Mouse (Mus musculus): ENCODE measurements around the gene Angptl4. TPM values are rescaled to one million over a fixed set of nuclear protein-coding genes. Genes with fewer than 3 reads are reported as not detected.
"Not testable (repeated sequence)": the region's sequence is repeated elsewhere in the genome, so short reads cannot be mapped to it uniquely, and the experiment has no call there.

Gene Angptl4
- polyA plus RNA-seq, 1 experiment from 2014 or later: 16.6 TPM

GRCm38 (mm10) chr17:33742420-33742819, 39.2 kb downstream of the Angptl4 start:
- Histone ChIP-seq H3K27me3 (ENCODE audit: control insufficient read depth, insufficient read depth, low read length) (no peaks in the 10 kb centered on the region), H3K4me2 (ENCODE audit: low read depth, low read length, severe bottlenecking) (no peak overlapping the region), H3K4me3 (ENCODE audit: low read depth, low read length) (no peak overlapping the region), H3K36me3 (ENCODE audit: control insufficient read depth, insufficient read depth, low read length) (peaks cover 8% of the 10 kb centered on the region), H3K9me3 (ENCODE audit: control insufficient read depth, low read length) (no peaks in the 10 kb centered on the region), H3K4me1 (replicated peaks; ENCODE audit: control insufficient read depth, insufficient read depth, low read length) (no peaks in the 10 kb centered on the region), H3K9ac (ENCODE audit: low read length) (no peak overlapping the region), H3K27ac (ENCODE audit: low read depth, low read length) (no peak overlapping the region)
- no peak for ATAC-seq (replicated peaks; ENCODE audit: low FRiP score)
- 94% methylated on average over 1 of the region's 1 CpGs for WGBS
- no peak for DNase-seq (ENCODE audit: low spot score)

GRCm38 (mm10) chr17:33733526-33733925, 48.1 kb downstream of the Angptl4 start:
- H3K4me3 ChIP-seq (ENCODE audit: low read depth, low read length); H3K27me3 ChIP-seq (ENCODE audit: control insufficient read depth, insufficient read depth, low read length); ATAC-seq (replicated peaks; ENCODE audit: low FRiP score); H3K4me1 ChIP-seq (replicated peaks; ENCODE audit: control insufficient read depth, insufficient read depth, low read length); H3K4me2 ChIP-seq (ENCODE audit: low read depth, low read length, severe bottlenecking); H3K9ac ChIP-seq (ENCODE audit: low read length); H3K27ac ChIP-seq (ENCODE audit: low read depth, low read length); H3K9me3 ChIP-seq (ENCODE audit: control insufficient read depth, low read length); DNase-seq (ENCODE audit: low spot score); H3K36me3 ChIP-seq (ENCODE audit: control insufficient read depth, insufficient read depth, low read length): not testable (repeated sequence)
- WGBS: 87% methylated on average over 10 of the region's 10 CpGs

GRCm38 (mm10) chr17:33732556-33733083, 49.0 kb downstream of the Angptl4 start:
- WGBS: 79% methylated on average over 9 of the region's 9 CpGs
- ATAC-seq (replicated peaks; ENCODE audit: low FRiP score); H3K9ac ChIP-seq (ENCODE audit: low read length); H3K27me3 ChIP-seq (ENCODE audit: control insufficient read depth, insufficient read depth, low read length); H3K9me3 ChIP-seq (ENCODE audit: control insufficient read depth, low read length); H3K4me3 ChIP-seq (ENCODE audit: low read depth, low read length); H3K4me2 ChIP-seq (ENCODE audit: low read depth, low read length, severe bottlenecking); H3K4me1 ChIP-seq (replicated peaks; ENCODE audit: control insufficient read depth, insufficient read depth, low read length); H3K36me3 ChIP-seq (ENCODE audit: control insufficient read depth, insufficient read depth, low read length); H3K27ac ChIP-seq (ENCODE audit: low read depth, low read length); DNase-seq (ENCODE audit: low spot score): not testable (repeated sequence)

GRCm38 (mm10) chr17:33729215-33729614, 52.4 kb downstream of the Angptl4 start:
- Histone ChIP-seq H3K36me3 (ENCODE audit: control insufficient read depth, insufficient read depth, low read length) (no peaks in the 10 kb centered on the region), H3K4me2 (ENCODE audit: low read depth, low read length, severe bottlenecking) (no peak overlapping the region), H3K9ac (ENCODE audit: low read length) (no peak overlapping the region), H3K27ac (ENCODE audit: low read depth, low read length) (no peak overlapping the region), H3K4me1 (replicated peaks; ENCODE audit: control insufficient read depth, insufficient read depth, low read length) (no peaks in the 10 kb centered on the region), H3K4me3 (ENCODE audit: low read depth, low read length) (no peak overlapping the region), H3K27me3 (ENCODE audit: control insufficient read depth, insufficient read depth, low read length) (no peaks in the 10 kb centered on the region), H3K9me3 (ENCODE audit: control insufficient read depth, low read length) (no peaks in the 10 kb centered on the region)
- no peak for DNase-seq (ENCODE audit: low spot score)
- 86% methylated on average over 2 of the region's 2 CpGs for WGBS
- ATAC-seq (replicated peaks; ENCODE audit: low FRiP score): no peak

GRCm38 (mm10) chr17:33728396-33728795, 53.2 kb downstream of the Angptl4 start:
- Histone ChIP-seq H3K36me3 (ENCODE audit: control insufficient read depth, insufficient read depth, low read length) (no peaks in the 10 kb centered on the region), H3K27ac (ENCODE audit: low read depth, low read length) (no peak overlapping the region), H3K4me3 (ENCODE audit: low read depth, low read length) (no peak overlapping the region), H3K4me2 (ENCODE audit: low read depth, low read length, severe bottlenecking) (no peak overlapping the region), H3K9me3 (ENCODE audit: control insufficient read depth, low read length) (no peaks in the 10 kb centered on the region), H3K9ac (ENCODE audit: low read length) (no peak overlapping the region), H3K4me1 (replicated peaks; ENCODE audit: control insufficient read depth, insufficient read depth, low read length) (no peaks in the 10 kb centered on the region), H3K27me3 (ENCODE audit: control insufficient read depth, insufficient read depth, low read length) (no peaks in the 10 kb centered on the region)
- ATAC-seq (replicated peaks; ENCODE audit: low FRiP score) (no peak), DNase-seq (ENCODE audit: low spot score) (no peak)
- 85% methylated on average over 2 of the region's 2 CpGs for WGBS

Other genes starting within 250 kb of the Angptl4 start
- 1.5 and 2.2 TPM in 2 replicates for gene Myo1f, start 226.1 kb downstream of the Angptl4 start, polyA plus RNA-seq (2014; fragmentation: Nextera tagmentation; extraction: Ambion mirVana)
- 71.8 and 85.4 TPM in 2 replicates for gene Zfp414, start 152.7 kb downstream of the Angptl4 start, polyA plus RNA-seq (2014; fragmentation: Nextera tagmentation; extraction: Ambion mirVana)
- 0.61 and 1.2 TPM in 2 replicates for gene Pram1, start 143.8 kb downstream of the Angptl4 start, polyA plus RNA-seq (2014; fragmentation: Nextera tagmentation; extraction: Ambion mirVana)
- gene Hnrnpm, start 95.0 kb downstream of the Angptl4 start, polyA plus RNA-seq (2014; fragmentation: Nextera tagmentation; extraction: Ambion mirVana): 574 and 590 TPM in 2 replicates
- gene March2, start 63.2 kb downstream of the Angptl4 start, polyA plus RNA-seq (2014; fragmentation: Nextera tagmentation; extraction: Ambion mirVana): 39.3 and 40.1 TPM in 2 replicates
- gene Rab11b, start 21.3 kb downstream of the Angptl4 start, polyA plus RNA-seq (2014; fragmentation: Nextera tagmentation; extraction: Ambion mirVana): 330 and 338 TPM in 2 replicates
- 30.4 and 31.1 TPM in 2 replicates for gene Kank3, start 28.7 kb upstream of the Angptl4 start, polyA plus RNA-seq (2014; fragmentation: Nextera tagmentation; extraction: Ambion mirVana)
- 758 and 759 TPM in 2 replicates for gene Rps28, start 42.7 kb upstream of the Angptl4 start, polyA plus RNA-seq (2014; fragmentation: Nextera tagmentation; extraction: Ambion mirVana)
- gene Ndufa7, start 42.7 kb upstream of the Angptl4 start, polyA plus RNA-seq (2014; fragmentation: Nextera tagmentation; extraction: Ambion mirVana): 374 and 400 TPM in 2 replicates
- 62.9 and 74.6 TPM in 2 replicates for gene Cd320, start 61.3 kb upstream of the Angptl4 start, polyA plus RNA-seq (2014; fragmentation: Nextera tagmentation; extraction: Ambion mirVana)
- not detected in 2 replicates for gene Gm7029, start 92.0 kb upstream of the Angptl4 start, polyA plus RNA-seq (2014; fragmentation: Nextera tagmentation; extraction: Ambion mirVana)
- gene Kifc1, start 108.8 kb upstream of the Angptl4 start, polyA plus RNA-seq (2014; fragmentation: Nextera tagmentation; extraction: Ambion mirVana): 16.0 and 20.4 TPM in 2 replicates
- gene Platr17, start 123.3 kb upstream of the Angptl4 start, polyA plus RNA-seq (2014; fragmentation: Nextera tagmentation; extraction: Ambion mirVana): 0.24 TPM in 1 of 2 replicates, not detected in the other
- 68.2 and 73.8 TPM in 2 replicates for gene Daxx, start 127.6 kb upstream of the Angptl4 start, polyA plus RNA-seq (2014; fragmentation: Nextera tagmentation; extraction: Ambion mirVana)
- gene Tapbp, start 134.1 kb upstream of the Angptl4 start, polyA plus RNA-seq (2014; fragmentation: Nextera tagmentation; extraction: Ambion mirVana): 13.9 and 15.5 TPM in 2 replicates
- gene Zbtb22, start 134.1 kb upstream of the Angptl4 start, polyA plus RNA-seq (2014; fragmentation: Nextera tagmentation; extraction: Ambion mirVana): 13.0 and 14.9 TPM in 2 replicates
- 48.0 and 51.5 TPM in 2 replicates for gene Rgl2, start 147.7 kb upstream of the Angptl4 start, polyA plus RNA-seq (2014; fragmentation: Nextera tagmentation; extraction: Ambion mirVana)
- 202 and 214 TPM in 2 replicates for gene Pfdn6, start 158.5 kb upstream of the Angptl4 start, polyA plus RNA-seq (2014; fragmentation: Nextera tagmentation; extraction: Ambion mirVana)
- gene Wdr46, start 158.8 kb upstream of the Angptl4 start, polyA plus RNA-seq (2014; fragmentation: Nextera tagmentation; extraction: Ambion mirVana): 42.6 and 47.2 TPM in 2 replicates
- gene B3galt4, start 169.7 kb upstream of the Angptl4 start, polyA plus RNA-seq (2014; fragmentation: Nextera tagmentation; extraction: Ambion mirVana): 4.0 and 4.3 TPM in 2 replicates
- gene Vps52, start 174.0 kb upstream of the Angptl4 start, polyA plus RNA-seq (2014; fragmentation: Nextera tagmentation; extraction: Ambion mirVana): 44.0 and 46.8 TPM in 2 replicates
- 1,265 and 1,326 TPM in 2 replicates for gene Rps18, start 174.2 kb upstream of the Angptl4 start, polyA plus RNA-seq (2014; fragmentation: Nextera tagmentation; extraction: Ambion mirVana)
- 35.7 and 40.1 TPM in 2 replicates for gene H2-K1, start 218.5 kb upstream of the Angptl4 start, polyA plus RNA-seq (2014; fragmentation: Nextera tagmentation; extraction: Ambion mirVana)
- gene Ring1, start 242.8 kb upstream of the Angptl4 start, polyA plus RNA-seq (2014; fragmentation: Nextera tagmentation; extraction: Ambion mirVana): 7.5 and 8.3 TPM in 2 replicates
- gene H2-Ke6, start 246.2 kb upstream of the Angptl4 start, polyA plus RNA-seq (2014; fragmentation: Nextera tagmentation; extraction: Ambion mirVana): 81.7 and 101 TPM in 2 replicates
- gene Slc39a7, start 249.9 kb upstream of the Angptl4 start, polyA plus RNA-seq (2014; fragmentation: Nextera tagmentation; extraction: Ambion mirVana): 99.6 and 104 TPM in 2 replicates
- gene Rxrb, start 250.0 kb upstream of the Angptl4 start, polyA plus RNA-seq (2014; fragmentation: Nextera tagmentation; extraction: Ambion mirVana): 32.8 and 40.3 TPM in 2 replicates